Mouse (Mus musculus): ENCODE data around the gene Thada. TPM values are rescaled to one million over a fixed set of nuclear protein-coding genes. Genes with fewer than 3 reads are reported as not detected.

Thada gene
- polyA plus RNA-seq, 1 experiment, result 6.1 TPM

- no peak for DNase-seq (ENCODE audit: extremely low spot score in 1 of 2, low spot score in 1 of 2)
Observed at GRCm38 (mm10) chr17:84266161-84266948, 199.7 kb downstream of the Thada start.

- no peak for DNase-seq (ENCODE audit: extremely low spot score in 1 of 2, low spot score in 1 of 2)
Observed at GRCm38 (mm10) chr17:84265480-84266130, 200.4 kb downstream of the Thada start.

GRCm38 (mm10) chr17:84264305-84264704 is 201.7 kb downstream of the Thada start:
- DNase-seq (ENCODE audit: extremely low spot score in 1 of 2, low spot score in 1 of 2), result no peak

- DNase-seq (ENCODE audit: extremely low spot score in 1 of 2, low spot score in 1 of 2), result peak in 1 of 2 experiments; percentile 40
Observed at GRCm38 (mm10) chr17:84263591-84263990, 202.4 kb downstream of the Thada start.

- no peak for DNase-seq (ENCODE audit: extremely low spot score in 1 of 2, low spot score in 1 of 2)
Observed at GRCm38 (mm10) chr17:84262325-84262979, 203.6 kb downstream of the Thada start.

GRCm38 (mm10) chr17:84261010-84261409 is 205.0 kb downstream of the Thada start:
- no peak for DNase-seq (ENCODE audit: extremely low spot score in 1 of 2, low spot score in 1 of 2)

GRCm38 (mm10) chr17:84260226-84260625 is 205.8 kb downstream of the Thada start:
- DNase-seq (ENCODE audit: extremely low spot score in 1 of 2, low spot score in 1 of 2), result no peak

- peak; percentile 55 to 78 for DNase-seq (ENCODE audit: extremely low spot score in 1 of 2, low spot score in 1 of 2)
Observed at GRCm38 (mm10) chr17:84258638-84259261, 207.3 kb downstream of the Thada start.

GRCm38 (mm10) chr17:84257927-84258532 is 208.0 kb downstream of the Thada start:
- no peak for DNase-seq (ENCODE audit: extremely low spot score in 1 of 2, low spot score in 1 of 2)

GRCm38 (mm10) chr17:84256278-84256819 is 209.7 kb downstream of the Thada start:
- DNase-seq (ENCODE audit: extremely low spot score in 1 of 2, low spot score in 1 of 2), result no peak

- no peak for DNase-seq (ENCODE audit: extremely low spot score in 1 of 2, low spot score in 1 of 2)
Observed at GRCm38 (mm10) chr17:84255841-84256240, 210.2 kb downstream of the Thada start.

- DNase-seq (ENCODE audit: extremely low spot score in 1 of 2, low spot score in 1 of 2), result no peak
Observed at GRCm38 (mm10) chr17:84251426-84251825, 214.6 kb downstream of the Thada start.

GRCm38 (mm10) chr17:84244182-84244920 is 221.7 kb downstream of the Thada start:
- no peak for DNase-seq (ENCODE audit: extremely low spot score in 1 of 2, low spot score in 1 of 2)

- no peak for DNase-seq (ENCODE audit: extremely low spot score in 1 of 2, low spot score in 1 of 2)
Observed at GRCm38 (mm10) chr17:84243759-84244158, 222.2 kb downstream of the Thada start.

GRCm38 (mm10) chr17:84241308-84241957 is 224.6 kb downstream of the Thada start:
- DNase-seq (ENCODE audit: extremely low spot score in 1 of 2, low spot score in 1 of 2), result no peak

GRCm38 (mm10) chr17:84239679-84240292 is 226.2 kb downstream of the Thada start:
- DNase-seq (ENCODE audit: extremely low spot score in 1 of 2, low spot score in 1 of 2), result no peak

- no peak for DNase-seq (ENCODE audit: extremely low spot score in 1 of 2, low spot score in 1 of 2)
Observed at GRCm38 (mm10) chr17:84238174-84238573, 227.8 kb downstream of the Thada start.

GRCm38 (mm10) chr17:84236781-84237557 is 229.0 kb downstream of the Thada start:
- no peak for DNase-seq (ENCODE audit: extremely low spot score in 1 of 2, low spot score in 1 of 2)
